Mouse (Mus musculus) neutrophil, adult 59 days (primary cell): ENCODE results near the gene Fkbp1b. TPM values are rescaled to one million over a fixed set of nuclear protein-coding genes. Genes with fewer than 3 reads are reported as not detected.

Source experiments
- total RNA-seq, 2 experiments: library from RNA; stranded (reverse); gene quantifications; 1 replicate in 1 of 2; 2 replicates in 1 of 2; pipeline ENCODE4 v1.2.4; 2023

Fkbp1b gene
- 10 to 100 TPM; 10.4 to 14.5 TPM for total RNA-seq

DNA sequence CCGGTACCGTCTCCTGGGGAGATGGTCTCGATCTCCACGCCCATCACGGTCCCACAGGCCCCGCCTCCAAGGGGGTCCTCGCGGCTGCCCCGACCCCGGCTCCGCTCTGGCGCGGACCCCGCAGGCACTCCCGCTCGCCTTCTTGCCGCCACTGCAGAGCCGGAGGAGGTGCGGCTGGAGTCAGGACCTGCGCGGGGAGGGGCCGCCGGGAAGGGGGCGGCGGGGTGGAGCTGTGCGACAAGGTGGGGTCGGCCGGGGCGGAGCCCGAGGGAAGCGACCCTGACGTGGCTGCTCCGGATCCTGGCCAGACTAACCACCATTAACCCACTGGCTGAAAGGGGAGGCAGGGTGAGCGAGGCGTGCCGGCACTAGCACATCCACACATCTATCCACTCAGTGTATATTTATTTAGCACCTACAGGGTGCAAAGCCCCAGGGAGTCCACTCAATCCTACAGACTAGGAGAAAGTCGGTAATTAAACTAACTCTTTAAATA lies at the start of gene Fkbp1b:
Gene Fkbp1b (minus strand): TSS at position 200 of the 496 bp plus-strand sequence.

DNA sequence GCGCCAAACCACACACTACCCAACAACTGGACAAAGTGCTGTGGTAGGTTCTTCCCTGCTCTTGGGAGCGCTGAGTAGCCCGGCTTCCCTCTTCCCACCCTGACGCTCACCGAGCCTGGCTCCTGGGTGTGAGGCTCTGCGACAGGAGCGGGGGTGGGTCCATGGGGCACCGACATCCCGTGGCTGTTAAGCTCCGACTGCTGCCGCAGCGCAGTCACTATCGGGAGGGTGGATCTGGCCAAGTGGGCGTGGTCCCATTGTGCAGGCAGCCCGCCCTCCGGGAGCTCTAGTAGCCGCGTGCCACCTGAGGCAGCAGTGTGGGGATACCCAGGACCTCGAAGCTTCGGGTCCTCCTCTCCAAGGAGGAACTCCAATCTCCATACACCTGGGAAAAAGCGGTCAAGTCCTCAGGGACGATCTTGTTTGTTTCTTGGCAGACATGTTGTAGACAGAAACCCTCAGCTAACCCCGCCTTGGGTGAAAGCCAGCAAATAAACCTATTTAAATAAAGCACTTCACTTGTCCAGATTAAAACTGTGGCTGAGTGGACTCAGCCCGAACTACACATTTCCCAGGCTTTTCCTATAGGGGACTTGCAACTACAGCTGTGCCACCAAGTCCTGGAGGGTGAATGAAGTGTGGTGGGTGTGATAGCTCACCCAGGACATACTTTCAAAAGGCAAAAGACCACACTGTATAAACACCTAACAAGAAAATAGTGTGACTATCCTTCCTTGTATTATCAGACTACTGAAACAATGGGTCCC lies 33.0 kb upstream of the Fkbp1b start, which contains the start of gene Mfsd2b:
Gene Mfsd2b (minus strand): TSS at position 199 of the 767 bp plus-strand sequence.

GRCm38 (mm10) chr12:4842890-4843597 lies 1.7 kb upstream of the Fkbp1b start, which contains the start of gene Wdcp:
Gene Wdcp, plus strand, starts transcription at chr12:4843303.

DNA sequence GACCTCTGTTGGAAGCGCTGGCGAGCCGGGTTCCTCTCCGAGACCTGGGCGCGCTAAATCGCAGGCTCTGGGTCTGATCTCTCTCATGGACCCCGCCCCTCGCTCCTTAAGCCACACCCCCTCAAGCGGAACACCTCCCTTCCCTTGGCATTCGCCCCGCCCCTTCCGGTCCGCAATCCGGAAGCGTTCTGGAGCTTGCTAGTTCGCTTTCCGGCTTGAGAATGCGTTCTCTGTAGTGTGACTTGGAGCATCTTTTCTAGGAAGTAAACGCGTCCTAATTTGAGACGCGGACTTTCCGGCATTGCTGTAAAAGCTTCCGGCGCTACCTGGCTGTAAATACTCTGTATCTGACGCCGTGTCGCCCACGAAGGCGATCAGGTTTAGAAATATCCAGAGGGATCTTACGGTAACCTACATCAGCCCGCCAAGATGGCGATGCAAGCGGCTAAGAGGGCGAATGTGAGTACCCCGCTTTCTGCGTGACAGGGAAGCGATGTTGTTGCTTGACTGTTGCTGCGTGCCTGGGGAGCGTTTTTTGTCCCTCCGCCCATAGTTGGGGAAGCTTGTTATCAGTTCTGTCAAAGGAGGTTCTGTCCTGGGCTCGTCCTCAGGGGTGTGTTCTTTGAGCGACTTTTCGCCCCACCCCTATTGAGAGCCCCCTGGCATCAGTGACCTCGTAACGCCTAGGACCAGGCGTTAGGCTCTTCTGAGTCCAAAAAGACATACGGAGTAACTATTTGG lies 23.9 kb downstream of the Fkbp1b start, which contains the start of gene Sf3b6:
Gene Sf3b6 (plus strand): TSS at position 184 of the 741 bp plus-strand sequence.

Other genes with a start within 250 kb of the Fkbp1b start
- 100 to 1,000 TPM; 137 to 142 TPM for gene Itsn2, start 249.0 kb downstream of the Fkbp1b start, total RNA-seq
- gene Gm3625, start 248.7 kb downstream of the Fkbp1b start, total RNA-seq, result not detected
- under 1 TPM in 1 of 2 experiments, not detected in 1; 0.11 TPM for gene Fam228a, start 103.2 kb downstream of the Fkbp1b start, total RNA-seq
- under 1 TPM; 0.07 to 0.33 TPM for gene Pfn4, start 72.6 kb downstream of the Fkbp1b start, total RNA-seq
- gene Fam228b, start 72.3 kb downstream of the Fkbp1b start, total RNA-seq, result 1 to 10 TPM; 1.4 to 3.9 TPM
- gene Sf3b6, start 24.0 kb downstream of the Fkbp1b start, total RNA-seq, result 100 to 1,000 TPM; 109 to 111 TPM
- gene Wdcp, start 1.7 kb upstream of the Fkbp1b start, total RNA-seq, result 10 to 100 TPM in 1 of 2 experiments, 1 to 10 TPM in 1; 9.4 to 13.2 TPM
- 10 to 100 TPM in 1 of 2 experiments, 1 to 10 TPM in 1; 4.9 to 13.9 TPM for gene Mfsd2b, start 32.8 kb upstream of the Fkbp1b start, total RNA-seq
- gene Ubxn2a, start 66.1 kb upstream of the Fkbp1b start, total RNA-seq, result 10 to 100 TPM; 16.0 to 18.2 TPM
- 10 to 100 TPM; 70.1 to 78.0 TPM for gene Atad2b, start 75.8 kb upstream of the Fkbp1b start, total RNA-seq